Mouse (Mus musculus): ENCODE data around the gene Ptpre. TPM values are rescaled to one million over a fixed set of nuclear protein-coding genes. Genes with fewer than 3 reads are reported as not detected.

The Ptpre gene
- total and polyA plus RNA-seq, 2 experiments from 2014 or later, result 2.0 to 4.0 TPM

DNA sequence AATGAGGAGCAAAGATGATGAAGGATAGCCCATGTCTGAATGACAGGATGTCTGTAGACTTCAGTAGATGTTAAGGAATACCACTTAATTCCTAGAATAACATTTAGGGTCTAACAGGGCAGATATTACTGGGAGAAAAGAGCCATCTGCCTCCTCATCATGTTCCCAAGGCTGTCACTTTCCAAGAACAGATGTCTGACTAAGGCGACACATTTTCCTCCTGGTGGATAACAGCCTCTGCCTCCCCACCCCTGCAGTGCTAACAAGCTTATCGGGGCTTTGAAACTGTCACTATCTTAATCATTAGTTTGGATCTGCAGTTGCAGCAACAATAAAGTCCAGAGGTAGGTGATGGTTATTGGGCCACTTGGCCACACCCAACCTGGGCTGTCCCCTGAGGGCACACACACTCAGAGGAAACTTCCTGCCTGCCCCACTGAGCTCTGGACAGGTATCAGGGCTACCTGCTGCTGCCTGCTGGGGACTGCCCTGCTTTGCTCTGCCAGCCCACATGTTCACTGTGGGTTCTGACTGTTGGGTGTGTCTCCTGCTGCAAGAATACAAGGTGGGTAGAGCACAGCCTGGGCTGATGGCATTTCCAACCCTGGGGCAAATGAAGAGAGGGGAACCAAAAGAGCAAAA lies 2.6 kb upstream of the Ptpre start:
- Histone ChIP-seq H3K4me1 (ENCODE audit: control insufficient read depth, insufficient read depth) (0 out of 2 replicates have a peak, but pooled peaks cover 6% of the 10 kb centered on the region), H3K27me3 (ENCODE audit: control insufficient read depth, insufficient read depth, low read length) (peaks cover 16% of the 10 kb centered on the region), H3K36me3 (replicated peaks; ENCODE audit: control insufficient read depth, insufficient read depth, low read length) (no peaks in the 10 kb centered on the region), H3K27ac (ENCODE audit: low read depth) (no peak overlapping the region), H3K9me3 (replicated peaks; ENCODE audit: control insufficient read depth, low read length) (no peaks in the 10 kb centered on the region), H3K4me2 (ENCODE audit: low read depth, low read length) (no peak overlapping the region), H3K9ac (replicated peaks; ENCODE audit: low read depth, low read length) (no peak overlapping the region), H3K4me3 (ENCODE audit: low read depth, low read length) (no peak overlapping the region)
- ATAC-seq (ENCODE audit: insufficient read depth, low read depth), result no peak
- 42% methylated on average over 2 of the region's 2 CpGs for WGBS
- no peak for DNase-seq (ENCODE audit: low spot score)
- no peak for TF ChIP-seq EP300 (IDR thresholded peaks at IDR 0.05; ENCODE audit: low read depth)
- TF ChIP-seq CTCF (IDR thresholded peaks at IDR 0.05; ENCODE audit: low read depth), result no peak

DNA sequence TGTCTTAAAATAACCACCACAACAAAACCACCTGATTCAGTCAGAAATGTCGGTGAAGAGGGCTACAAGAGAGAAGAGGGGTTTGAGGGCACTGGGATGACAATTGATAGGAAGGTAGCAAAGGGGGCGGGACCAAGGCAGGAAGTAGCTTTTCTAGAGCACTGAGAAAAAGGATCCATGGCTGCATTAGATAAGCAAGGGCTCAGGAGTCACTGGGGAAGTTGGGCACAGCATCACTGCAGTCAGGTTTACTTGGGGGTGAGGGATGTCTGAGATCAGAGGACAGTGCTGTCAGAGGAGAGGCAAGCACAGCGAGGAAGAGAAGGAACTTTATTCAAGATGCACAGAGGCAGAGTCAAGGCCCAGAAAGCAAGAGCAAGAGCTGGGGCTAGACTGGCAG lies 1.4 kb upstream of the Ptpre start:
- Histone ChIP-seq H3K4me3 (ENCODE audit: low read depth, low read length) (no peak overlapping the region), H3K9ac (replicated peaks; ENCODE audit: low read depth, low read length) (no peak overlapping the region), H3K9me3 (replicated peaks; ENCODE audit: control insufficient read depth, low read length) (no peaks in the 10 kb centered on the region), H3K4me2 (ENCODE audit: low read depth, low read length) (no peak overlapping the region), H3K27ac (ENCODE audit: low read depth) (no peak overlapping the region), H3K27me3 (ENCODE audit: control insufficient read depth, insufficient read depth, low read length) (peaks cover 17% of the 10 kb centered on the region), H3K36me3 (replicated peaks; ENCODE audit: control insufficient read depth, insufficient read depth, low read length) (no peaks in the 10 kb centered on the region), H3K4me1 (ENCODE audit: control insufficient read depth, insufficient read depth) (0 out of 2 replicates have a peak, but pooled peaks cover 6% of the 10 kb centered on the region)
- ATAC-seq (ENCODE audit: insufficient read depth, low read depth), result no peak
- 65% methylated on average over 3 of the region's 3 CpGs for WGBS
- TF ChIP-seq EP300 (IDR thresholded peaks at IDR 0.05; ENCODE audit: low read depth) (no peak), CTCF (IDR thresholded peaks at IDR 0.05; ENCODE audit: low read depth) (no peak)
- no peak for DNase-seq (ENCODE audit: low spot score)

DNA sequence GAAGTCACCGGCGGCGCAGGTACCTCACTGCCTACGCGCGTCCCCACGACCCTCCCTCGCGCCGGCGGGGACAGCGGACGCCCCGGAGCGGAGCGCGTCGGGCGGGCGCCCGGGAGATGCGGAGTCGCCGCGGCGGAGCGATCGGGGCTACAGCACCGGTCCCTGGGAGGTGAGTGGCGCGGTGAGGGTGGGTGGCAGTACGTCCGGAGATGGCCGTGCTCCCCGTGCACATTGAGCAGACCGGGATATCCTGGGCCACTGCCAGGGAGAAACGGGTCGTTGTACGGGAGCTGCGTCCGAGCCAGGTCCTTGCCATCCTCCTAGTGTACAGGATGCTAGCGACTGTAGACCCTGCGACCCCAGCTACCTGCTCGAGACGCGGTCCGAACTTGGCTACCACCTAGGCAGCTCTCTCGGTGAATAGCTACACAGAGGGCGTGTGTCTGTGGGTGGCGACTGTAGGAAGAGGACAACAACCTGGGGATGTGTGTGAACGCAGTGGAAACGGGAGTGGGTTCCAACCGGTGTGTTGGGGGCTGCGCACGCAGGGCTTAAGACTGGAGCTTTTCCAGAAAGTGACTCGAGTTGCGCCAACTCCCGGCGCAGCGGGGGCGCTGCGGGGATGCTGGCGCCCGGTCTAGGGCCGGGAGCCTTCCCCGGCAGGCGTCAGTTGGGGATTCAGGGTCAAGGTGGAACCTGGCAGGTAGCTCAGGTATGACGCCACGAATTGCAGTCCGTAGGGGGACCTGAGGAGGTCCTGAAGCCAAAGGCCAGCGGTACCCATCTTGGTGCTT lies 864 bp downstream of the Ptpre start:
- 2% methylated on average over 71 of the region's 71 CpGs for WGBS
- peaks cover 17% of the 10 kb centered on the region for H3K27me3 ChIP-seq (ENCODE audit: control insufficient read depth, insufficient read depth, low read length)
- H3K36me3 ChIP-seq (replicated peaks; ENCODE audit: control insufficient read depth, insufficient read depth, low read length), result no peaks in the 10 kb centered on the region
- no peaks in the 10 kb centered on the region for H3K9me3 ChIP-seq (replicated peaks; ENCODE audit: control insufficient read depth, low read length)
- no peak overlapping the region for H3K27ac ChIP-seq (ENCODE audit: low read depth)
- DNase-seq (ENCODE audit: low spot score) (no peak), ATAC-seq (ENCODE audit: insufficient read depth, low read depth) (peak; percentile 49)
- peak overlapping the region; percentile 52 for H3K9ac ChIP-seq (replicated peaks; ENCODE audit: low read depth, low read length)
- peak overlapping the region; percentile 95 for H3K4me2 ChIP-seq (ENCODE audit: low read depth, low read length)
- H3K4me1 ChIP-seq (ENCODE audit: control insufficient read depth, insufficient read depth), result 0 out of 2 replicates have a peak, but pooled peaks cover 6% of the 10 kb centered on the region
- H3K4me3 ChIP-seq (ENCODE audit: low read depth, low read length), result peak overlapping the region; percentile 63
- TF ChIP-seq EP300 (IDR thresholded peaks at IDR 0.05; ENCODE audit: low read depth), result no peak
- TF ChIP-seq CTCF (IDR thresholded peaks at IDR 0.05; ENCODE audit: low read depth), result no peak

DNA sequence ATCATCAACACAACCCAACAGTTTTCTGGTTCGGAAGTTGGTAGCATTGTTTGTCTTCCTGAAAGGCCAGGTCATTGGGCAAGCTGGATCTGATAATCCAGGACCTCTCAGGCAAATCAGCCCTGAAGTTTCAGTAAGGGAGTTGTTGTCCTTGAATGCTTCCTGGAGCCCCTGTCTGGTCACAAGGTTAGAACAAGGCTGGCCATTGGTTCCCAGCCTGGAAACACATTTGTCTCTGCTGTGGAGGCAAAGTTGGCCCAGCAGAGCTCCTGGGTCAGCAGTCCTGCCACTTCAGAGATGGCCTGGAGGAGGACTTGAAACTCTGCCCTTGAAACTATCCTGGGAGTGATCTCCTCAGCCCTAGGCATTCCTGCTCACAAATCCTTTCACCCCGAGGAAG lies 2.1 kb downstream of the Ptpre start:
- Histone ChIP-seq H3K27ac (ENCODE audit: low read depth) (no peak overlapping the region), H3K4me1 (ENCODE audit: control insufficient read depth, insufficient read depth) (0 out of 2 replicates have a peak, but pooled peaks cover 6% of the 10 kb centered on the region), H3K9me3 (replicated peaks; ENCODE audit: control insufficient read depth, low read length) (no peaks in the 10 kb centered on the region), H3K36me3 (replicated peaks; ENCODE audit: control insufficient read depth, insufficient read depth, low read length) (no peaks in the 10 kb centered on the region), H3K9ac (replicated peaks; ENCODE audit: low read depth, low read length) (no peak overlapping the region), H3K4me3 (ENCODE audit: low read depth, low read length) (no peak overlapping the region), H3K27me3 (ENCODE audit: control insufficient read depth, insufficient read depth, low read length) (peaks cover 17% of the 10 kb centered on the region), H3K4me2 (ENCODE audit: low read depth, low read length) (no peak overlapping the region)
- DNase-seq (ENCODE audit: low spot score) (no peak), ATAC-seq (ENCODE audit: insufficient read depth, low read depth) (no peak)
- TF ChIP-seq CTCF (IDR thresholded peaks at IDR 0.05; ENCODE audit: low read depth) (no peak), EP300 (IDR thresholded peaks at IDR 0.05; ENCODE audit: low read depth) (no peak)
- 62% methylated on average over 2 of the region's 2 CpGs for WGBS

DNA sequence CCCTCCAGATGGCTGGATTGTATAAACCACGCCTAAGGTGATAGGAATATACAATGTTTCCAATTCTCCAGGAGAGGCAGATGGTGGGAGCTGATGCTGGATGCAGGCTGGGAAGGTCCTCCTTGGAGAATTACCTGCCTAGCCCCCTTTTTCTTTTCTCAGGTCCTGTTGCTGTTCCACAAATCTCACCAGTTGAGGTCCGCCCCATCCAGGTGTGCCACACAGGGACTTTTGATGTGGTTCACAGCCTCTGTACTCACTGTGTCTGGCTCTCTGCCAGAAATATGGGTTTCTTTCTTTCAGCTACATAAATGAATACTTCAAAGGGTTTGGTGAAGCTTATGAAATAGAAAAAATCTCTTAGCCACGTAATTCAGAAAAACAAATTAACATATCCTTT lies 5.0 kb downstream of the Ptpre start:
- H3K27ac ChIP-seq (ENCODE audit: low read depth), result no peak overlapping the region
- no peak overlapping the region for H3K9ac ChIP-seq (replicated peaks; ENCODE audit: low read depth, low read length)
- H3K27me3 ChIP-seq (ENCODE audit: control insufficient read depth, insufficient read depth, low read length), result peaks cover 17% of the 10 kb centered on the region
- no peak for DNase-seq (ENCODE audit: low spot score)
- 71% methylated on average over 3 of the region's 3 CpGs for WGBS
- 0 out of 2 replicates have a peak, but pooled peaks cover 6% of the 10 kb centered on the region for H3K4me1 ChIP-seq (ENCODE audit: control insufficient read depth, insufficient read depth)
- no peak overlapping the region for H3K4me3 ChIP-seq (ENCODE audit: low read depth, low read length)
- no peaks in the 10 kb centered on the region for H3K9me3 ChIP-seq (replicated peaks; ENCODE audit: control insufficient read depth, low read length)
- no peak for ATAC-seq (ENCODE audit: insufficient read depth, low read depth)
- TF ChIP-seq EP300 (IDR thresholded peaks at IDR 0.05; ENCODE audit: low read depth), result no peak
- no peak overlapping the region for H3K4me2 ChIP-seq (ENCODE audit: low read depth, low read length)
- no peaks in the 10 kb centered on the region for H3K36me3 ChIP-seq (replicated peaks; ENCODE audit: control insufficient read depth, insufficient read depth, low read length)

Data from heart, postnatal 0 days (tissue).